Mouse (Mus musculus) gastrocnemius, adult 8-10 months (tissue): ENCODE data around the gene Porcn. TPM values are rescaled to one million over a fixed set of nuclear protein-coding genes. Genes with fewer than 3 reads are reported as not detected.

Source experiments
- DNase-seq, 2 experiments: peaks; one replicate each; pipeline ENCODE4 v3.0.0; 2022; ENCODE audit warnings: low spot score in 2 of 2
- total RNA-seq, 4 experiments: library from RNA; stranded (reverse); gene quantifications; 2 replicates each; pipeline ENCODE4 v1.2.4; 2022

Gene Porcn
- total RNA-seq, 4 experiments from 2014 or later, result 3.3 to 5.1 (median 4.2) TPM

- no peak for DNase-seq
Measured at GRCm38 (mm10) chrX:8206694-8207197, 421 bp upstream of the Porcn start.

DNA sequence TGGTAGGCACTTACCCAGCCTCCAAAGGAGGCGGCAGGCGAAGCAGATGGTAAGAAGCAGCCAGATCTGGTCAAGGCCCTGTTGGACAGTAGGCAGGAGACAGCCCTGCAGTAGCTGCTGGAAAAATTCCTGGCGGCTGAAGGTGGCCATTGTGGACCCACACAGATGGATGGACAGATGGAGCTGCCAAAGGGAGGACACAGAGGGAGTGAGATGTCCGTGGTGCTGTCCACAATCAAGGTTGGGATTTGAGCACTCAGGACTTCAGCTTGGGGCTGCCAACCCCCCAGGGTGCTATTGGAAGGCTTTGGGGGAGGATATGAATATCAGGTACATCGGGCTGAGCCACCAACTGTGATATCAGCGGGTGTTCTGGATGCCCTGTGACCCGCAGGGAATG, 774 bp downstream of the Porcn start:
- no peak for DNase-seq

GRCm38 (mm10) chrX:8205088-8205487, 1.2 kb downstream of the Porcn start:
- DNase-seq, result no peak

DNA sequence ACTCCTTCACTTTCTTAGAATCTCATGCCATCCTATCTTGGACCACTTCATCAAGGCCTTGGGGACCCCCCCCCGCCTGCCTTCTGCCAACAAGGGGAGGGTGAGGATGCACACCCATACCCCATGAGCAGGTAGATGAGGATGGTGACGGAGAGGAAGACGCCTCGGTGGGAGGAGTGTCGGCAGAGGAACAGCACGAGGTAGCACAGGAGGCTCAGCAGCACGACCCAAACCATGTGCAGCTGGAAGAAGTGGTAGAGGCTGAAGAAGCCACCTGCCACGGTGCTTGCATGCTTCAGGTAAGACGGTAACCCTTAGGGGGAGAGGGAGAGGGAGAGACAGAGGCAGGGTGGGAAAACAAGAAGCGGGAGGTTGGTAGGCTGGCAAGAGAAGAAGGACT, 2.2 kb downstream of the Porcn start:
- DNase-seq, result no peak

GRCm38 (mm10) chrX:8203105-8203504, 3.2 kb downstream of the Porcn start:
- DNase-seq, result no peak

GRCm38 (mm10) chrX:8193419-8193723, 13.0 kb downstream of the Porcn start, which contains the start of gene Ebp:
Gene Ebp, minus strand, starts transcription at chrX:8193512.
- no peak for DNase-seq

DNA sequence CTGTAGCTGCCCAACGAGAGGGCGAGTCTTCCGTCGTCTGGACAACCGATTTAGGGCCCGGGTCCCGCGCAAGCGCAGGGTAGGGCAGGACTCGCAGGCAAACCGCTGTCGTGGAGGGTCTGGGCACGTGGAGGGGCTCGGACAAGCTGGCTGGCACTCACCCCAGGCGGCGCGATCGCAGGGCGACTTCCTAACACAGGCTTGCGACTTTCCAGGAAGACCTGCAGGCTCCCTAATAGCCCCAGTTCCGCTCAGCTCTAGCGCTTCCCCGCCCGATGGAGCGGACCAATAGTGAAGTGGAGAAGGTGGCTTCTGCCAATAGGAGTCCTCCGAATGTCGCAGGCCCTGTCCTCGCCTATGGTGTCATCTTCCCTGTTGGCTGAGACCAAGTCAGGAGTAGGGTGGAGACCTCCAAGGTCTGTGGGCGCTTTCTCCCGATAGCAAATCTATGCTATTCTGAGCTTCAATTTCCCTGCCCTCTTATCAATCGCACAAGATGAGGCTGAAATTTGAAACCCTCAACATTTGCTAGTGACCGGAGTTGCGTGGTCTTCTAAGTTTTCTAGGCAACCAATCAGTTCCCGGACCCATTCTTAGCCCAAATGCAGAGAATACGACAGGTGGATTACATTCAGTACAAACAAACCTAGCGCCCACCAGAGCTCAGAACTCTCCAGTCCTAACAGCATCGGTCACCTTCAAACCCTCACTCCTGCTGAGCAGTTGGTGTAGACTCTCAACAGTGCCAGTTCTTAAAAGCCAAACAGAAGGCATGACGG, 13.5 kb downstream of the Porcn start:
- DNase-seq, result peak; percentile 54 to 66

- DNase-seq, result no peak
Measured at GRCm38 (mm10) chrX:8192126-8192639, 14.1 kb downstream of the Porcn start.

- no peak for DNase-seq
Measured at GRCm38 (mm10) chrX:8182871-8183540, 23.3 kb downstream of the Porcn start.

DNA sequence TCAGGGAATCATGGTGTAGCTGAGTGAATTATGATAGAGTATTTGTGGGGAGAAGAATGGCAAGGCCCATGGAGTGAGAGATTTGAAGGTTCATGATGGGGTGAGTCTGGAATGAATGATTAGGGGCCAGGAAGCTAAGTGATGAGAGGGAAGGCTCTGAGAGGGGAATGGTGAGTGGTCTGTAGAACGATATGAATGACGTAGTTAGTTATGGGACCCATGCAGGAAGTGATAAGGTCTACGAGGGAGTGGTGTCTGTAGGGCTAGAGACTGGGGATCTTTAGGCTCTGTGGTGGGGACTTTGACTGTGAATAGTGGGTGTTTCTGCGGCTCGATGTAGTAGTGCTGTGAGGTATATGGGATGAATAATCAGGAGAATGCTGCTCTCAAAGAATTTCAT, 26.7 kb downstream of the Porcn start:
- no peak for DNase-seq

GRCm38 (mm10) chrX:8178871-8179270, 27.5 kb downstream of the Porcn start:
- no peak for DNase-seq

DNA sequence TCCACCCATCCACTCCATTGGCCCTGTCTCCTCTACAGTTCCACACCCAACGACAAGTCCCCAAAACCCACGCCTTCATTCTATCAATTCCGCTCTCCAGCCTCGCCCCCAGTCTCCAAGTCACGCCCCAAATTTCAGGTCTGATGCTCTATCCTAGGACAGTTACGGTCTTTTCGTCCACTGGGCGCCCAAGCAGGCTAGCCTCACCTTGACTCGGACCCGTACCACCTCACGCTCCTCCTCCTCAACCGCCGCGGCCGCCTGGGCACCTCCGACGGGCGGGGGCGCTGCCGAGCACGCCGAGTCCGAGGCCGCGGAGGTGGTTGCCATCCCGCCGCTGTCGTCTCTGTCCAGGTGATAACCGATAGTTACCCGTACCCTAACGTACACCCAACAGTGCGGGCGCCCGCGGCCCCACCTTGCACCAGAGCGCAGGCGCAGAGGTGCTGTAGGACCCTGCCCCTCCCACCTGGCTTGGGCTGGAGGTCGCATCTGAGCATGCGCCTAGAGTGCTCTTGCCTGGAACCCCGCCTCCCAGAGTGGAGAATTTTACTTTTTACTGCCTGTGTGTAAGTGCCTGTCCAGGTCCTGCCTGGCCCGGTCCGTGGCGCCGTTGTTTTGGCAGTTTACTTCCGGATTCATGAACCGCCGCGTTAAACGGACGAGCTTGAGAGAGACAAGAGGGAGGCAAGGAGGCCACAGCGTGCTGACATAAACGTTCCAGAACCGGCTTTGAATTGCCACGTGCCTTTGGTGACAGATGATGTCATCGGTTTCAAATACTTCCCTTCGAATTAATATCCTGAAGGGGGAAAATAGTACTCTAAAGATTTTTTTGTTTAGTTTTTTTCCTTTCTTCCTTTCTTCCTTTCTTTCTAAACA, 30.6 kb downstream of the Porcn start, which contains the start of gene Tbc1d25:
Gene Tbc1d25, minus strand, starts transcription at position 678 of the 882 bp plus-strand sequence.
- peak; percentile 77 to 82 for DNase-seq

GRCm38 (mm10) chrX:8175169-8175503, 31.2 kb downstream of the Porcn start:
- no peak for DNase-seq

- no peak for DNase-seq
Measured at GRCm38 (mm10) chrX:8167716-8168647, 38.3 kb downstream of the Porcn start.

- DNase-seq, result no peak
Measured at GRCm38 (mm10) chrX:8164471-8164870, 41.9 kb downstream of the Porcn start.

DNA sequence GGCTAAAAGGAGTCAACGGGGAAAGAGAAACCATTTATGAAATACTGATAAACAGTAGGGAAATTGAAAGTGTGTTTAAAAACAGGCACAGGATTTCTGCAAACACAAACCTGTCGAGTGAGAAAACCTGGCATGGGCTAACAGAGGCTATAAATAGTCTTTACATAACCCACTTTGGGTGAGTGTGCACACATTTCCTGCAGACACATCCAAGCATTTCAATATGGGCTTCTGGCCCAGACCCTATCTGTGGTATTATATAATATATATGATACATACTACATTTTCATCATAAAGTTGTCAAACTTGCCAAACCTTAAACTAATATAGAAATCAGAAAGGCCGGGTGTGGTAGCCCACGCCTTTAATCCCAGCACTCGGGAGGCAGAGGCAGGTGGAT, 43.2 kb downstream of the Porcn start:
- no peak for DNase-seq

DNA sequence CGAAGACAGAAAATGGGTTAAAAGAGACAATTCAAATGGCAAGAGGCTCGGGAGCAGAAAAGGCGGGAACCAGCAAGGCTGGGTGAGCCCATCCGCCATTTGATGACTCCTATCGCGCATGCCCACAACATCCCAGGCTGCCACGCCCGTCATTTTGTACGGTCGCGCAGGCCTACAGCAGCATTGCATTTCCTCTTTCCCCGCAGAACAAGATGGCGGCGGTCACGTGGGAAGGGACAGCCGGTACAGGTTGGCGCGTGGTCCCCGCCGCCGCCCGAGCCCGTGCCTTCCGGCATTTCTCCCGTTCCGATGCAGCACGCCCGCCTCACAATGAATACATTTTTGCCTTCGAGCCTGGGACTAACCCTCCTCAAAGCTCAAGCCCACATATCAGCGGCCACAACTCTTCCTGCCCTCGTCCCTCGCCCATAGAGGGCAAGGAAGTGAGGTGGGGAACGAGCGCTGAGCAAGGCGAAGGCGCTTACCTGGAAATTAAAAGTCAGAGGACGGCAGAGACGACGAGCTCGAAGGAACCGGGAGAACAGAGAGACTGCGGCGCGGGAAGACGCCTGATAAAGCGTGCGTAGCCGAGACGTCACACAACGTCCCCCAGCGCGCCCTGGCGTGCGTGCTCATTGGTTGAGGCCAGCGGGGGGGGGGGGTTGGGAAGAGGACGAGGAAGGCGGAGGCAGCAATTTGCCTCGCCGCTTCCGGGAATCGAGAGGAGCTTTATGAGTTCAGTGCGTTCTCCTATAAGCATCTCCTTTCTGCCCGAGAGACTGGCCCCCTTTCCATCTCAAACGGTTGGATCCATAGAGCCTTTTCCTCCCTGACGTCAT, 61.0 kb downstream of the Porcn start, which contains the start of gene Rbm3:
Gene Rbm3, minus strand, starts transcription at position 728 of the 839 bp plus-strand sequence.
- DNase-seq, result peak; percentile 74 to 81
